Mouse (Mus musculus) natural killer cell, adult 2 months (primary cell): ENCODE measurements around the gene Myom1.

Source experiments
- DNase-seq, 2 experiments: peaks; one replicate each; pipeline ENCODE4 v3.0.0; 2022; ENCODE audit warnings: low spot score in 2 of 2

The Myom1 gene

GRCm38 (mm10) chr17:71014911-71015310, 12.5 kb downstream of the Myom1 start:
- DNase-seq = no peak

DNA sequence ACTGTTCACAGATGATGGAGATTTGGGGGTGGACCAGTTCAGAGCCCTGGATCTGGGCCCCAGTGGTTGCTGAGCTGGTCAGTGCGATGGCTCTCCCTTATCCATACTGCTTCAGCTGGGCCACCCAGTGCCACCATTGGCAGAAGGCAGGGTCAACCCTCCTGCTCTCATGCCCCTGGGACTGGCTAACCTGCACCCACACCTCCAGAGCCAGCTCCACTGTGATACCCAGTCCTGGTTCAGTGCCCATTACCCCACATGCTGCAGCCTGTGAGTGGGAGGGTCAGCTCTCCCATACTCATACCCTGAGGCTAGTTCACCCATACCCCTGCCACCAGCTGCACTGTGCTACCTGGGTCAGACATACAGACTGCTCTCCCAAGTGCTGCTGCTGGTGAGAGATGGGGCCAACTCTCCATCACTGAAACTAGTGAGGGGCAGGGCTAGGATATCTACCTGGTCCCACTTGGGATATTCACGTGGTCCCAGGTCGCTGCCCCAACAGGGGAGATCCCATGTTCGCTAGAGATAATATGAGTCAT, 15.1 kb downstream of the Myom1 start:
- DNase-seq = no peak

- no peak for DNase-seq
Observed at GRCm38 (mm10) chr17:71018151-71018550, 15.7 kb downstream of the Myom1 start.

DNA sequence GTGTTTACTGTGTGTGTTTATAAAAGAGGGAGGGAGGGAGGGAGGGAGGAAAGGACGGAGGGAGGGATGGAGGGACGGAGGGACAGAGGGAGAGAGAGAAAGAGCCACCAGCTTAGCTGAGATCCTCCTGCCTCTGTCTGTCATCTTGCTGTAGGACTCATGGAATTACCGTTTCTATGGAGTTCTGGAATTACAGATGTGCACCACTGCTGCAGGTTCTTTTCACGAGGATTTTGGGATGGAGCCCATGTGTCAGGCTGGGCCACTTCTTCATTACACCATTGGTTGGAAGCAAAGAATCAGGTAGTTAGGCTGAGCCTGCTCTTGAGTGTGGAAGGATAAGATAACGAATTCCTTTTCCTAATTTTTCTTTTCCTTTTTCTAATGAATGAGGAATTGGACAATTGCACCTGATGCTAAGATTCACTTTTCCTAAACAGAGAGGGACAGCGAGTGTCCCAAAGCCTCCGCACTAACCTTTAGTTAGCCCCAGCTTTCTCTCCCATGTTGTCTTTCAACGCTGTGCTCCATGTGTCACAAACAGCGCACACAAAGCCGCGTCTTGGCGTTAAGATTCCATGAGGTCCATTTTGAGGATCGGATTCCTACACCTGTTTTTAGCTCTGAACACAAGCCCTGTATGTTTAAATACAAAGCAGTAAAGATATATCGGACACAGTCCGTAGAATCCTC, 16.3 kb downstream of the Myom1 start:
- DNase-seq = no peak

- no peak for DNase-seq
Observed at GRCm38 (mm10) chr17:71019309-71019655, 16.8 kb downstream of the Myom1 start.

- DNase-seq = no peak
Observed at GRCm38 (mm10) chr17:71019860-71020259, 17.4 kb downstream of the Myom1 start.

- no peak for DNase-seq
Observed at GRCm38 (mm10) chr17:71022841-71023240, 20.4 kb downstream of the Myom1 start.

GRCm38 (mm10) chr17:71024071-71024470, 21.6 kb downstream of the Myom1 start:
- no peak for DNase-seq

DNA sequence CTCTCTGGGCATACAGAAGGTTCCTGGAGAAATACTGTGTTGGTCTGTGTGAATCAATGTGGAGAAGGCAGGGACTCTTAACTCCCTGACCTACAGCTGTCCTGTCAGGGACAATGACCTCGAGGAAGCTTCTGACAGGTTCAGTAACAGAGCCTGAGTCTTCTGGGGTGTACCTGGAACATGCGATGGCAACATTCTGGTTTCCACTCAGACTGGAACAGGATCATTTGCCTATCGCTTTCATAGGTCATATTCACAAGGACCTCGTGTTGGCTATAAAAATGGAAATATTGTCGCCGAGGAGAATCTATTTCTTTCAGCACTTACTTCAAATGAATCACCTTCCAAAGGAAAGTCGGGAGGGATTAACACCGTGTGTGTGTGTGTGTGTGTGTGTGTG, 23.5 kb downstream of the Myom1 start:
- no peak for DNase-seq

DNA sequence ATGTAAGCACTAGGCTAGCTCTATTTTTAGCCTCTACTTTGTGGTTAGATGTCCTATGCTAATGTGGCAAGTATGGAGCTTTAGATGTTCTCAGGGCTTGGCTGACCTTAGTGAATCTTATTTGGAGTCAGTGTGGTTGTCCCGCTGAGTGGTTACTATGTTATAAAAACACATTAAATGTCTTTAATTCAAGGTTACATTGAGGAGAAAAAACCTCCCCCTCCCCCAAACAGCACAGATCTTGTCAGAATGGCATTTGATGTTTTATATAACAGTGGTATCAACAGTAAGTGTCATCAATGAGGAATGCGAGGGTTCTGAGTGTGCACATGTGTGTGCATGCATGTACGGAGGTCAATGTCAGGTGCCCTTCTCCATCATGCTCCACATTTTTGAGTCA, 24.8 kb downstream of the Myom1 start:
- no peak for DNase-seq

- DNase-seq = no peak
Observed at GRCm38 (mm10) chr17:71032719-71033118, 30.3 kb downstream of the Myom1 start.

GRCm38 (mm10) chr17:71034472-71034871, 32.0 kb downstream of the Myom1 start:
- DNase-seq = no peak

DNA sequence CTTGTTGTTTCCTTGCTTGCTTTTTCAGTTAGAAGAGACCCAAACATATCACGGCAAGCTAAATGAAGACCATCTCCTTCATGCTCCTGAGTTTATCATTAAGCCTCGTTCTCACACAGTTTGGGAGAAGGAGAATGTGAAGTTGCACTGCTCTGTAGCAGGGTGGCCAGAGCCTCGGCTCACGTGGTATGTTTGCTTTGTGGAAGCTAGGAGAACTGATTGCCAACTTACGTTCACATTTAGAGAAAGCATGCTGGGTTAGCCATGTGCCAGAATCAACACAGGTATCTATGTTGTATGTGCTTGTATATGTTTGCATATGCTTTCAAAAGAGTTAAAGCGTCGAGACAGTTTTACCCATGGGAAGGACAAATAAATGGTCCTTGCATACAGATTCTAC, 34.8 kb downstream of the Myom1 start:
- DNase-seq = no peak

GRCm38 (mm10) chr17:71038812-71039211, 36.4 kb downstream of the Myom1 start:
- DNase-seq = no peak

DNA sequence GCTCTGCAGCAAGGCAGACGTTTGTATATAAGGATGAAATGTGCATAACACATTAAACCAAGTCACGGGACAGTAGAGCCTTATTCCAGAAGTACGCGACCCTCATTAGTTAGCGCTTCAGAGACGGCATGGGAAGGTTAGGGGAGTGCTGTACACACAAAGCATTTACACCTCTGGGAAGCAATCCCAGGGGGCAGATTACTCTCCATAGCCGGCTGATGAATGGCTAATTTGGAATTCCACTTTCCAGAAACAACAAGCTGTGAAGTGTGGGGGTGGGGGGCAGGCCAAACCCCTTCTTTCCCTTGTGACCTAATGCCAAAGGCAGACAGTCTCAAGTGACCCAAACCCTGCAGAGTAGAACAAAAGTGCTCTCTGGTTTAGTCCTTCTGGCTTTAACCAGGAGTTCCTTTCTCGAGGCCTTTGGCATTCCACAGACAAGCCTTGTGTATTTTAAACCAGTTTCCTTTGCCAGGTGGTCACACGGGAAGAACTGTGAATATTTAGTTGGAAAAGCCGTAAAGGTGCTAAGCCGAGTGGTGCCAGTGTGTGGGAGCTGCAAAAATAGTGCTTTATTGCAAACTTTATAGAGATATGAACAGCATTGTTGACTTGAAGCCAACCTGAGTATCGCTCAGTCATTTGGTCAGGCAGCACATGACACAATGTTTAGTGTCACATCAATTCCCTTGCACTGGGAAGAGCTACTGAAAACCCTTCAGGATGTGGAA, 37.6 kb downstream of the Myom1 start:
- no peak for DNase-seq

DNA sequence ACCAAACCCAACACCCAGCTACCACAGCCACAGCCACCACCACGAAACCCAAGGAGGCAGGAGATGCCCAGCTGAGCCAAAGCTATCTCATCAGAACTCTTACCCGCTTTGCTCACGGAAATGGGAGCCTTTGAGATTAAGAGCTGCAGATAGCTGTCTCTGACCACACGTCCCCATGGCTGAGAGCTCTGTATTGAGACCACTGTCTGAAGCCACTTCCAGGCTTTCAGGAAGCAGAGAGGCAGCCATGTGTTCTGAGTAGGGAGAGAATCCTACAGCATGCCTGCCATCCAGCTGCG, 38.1 kb downstream of the Myom1 start:
- no peak for DNase-seq

GRCm38 (mm10) chr17:71042645-71043044, 40.2 kb downstream of the Myom1 start:
- no peak for DNase-seq

DNA sequence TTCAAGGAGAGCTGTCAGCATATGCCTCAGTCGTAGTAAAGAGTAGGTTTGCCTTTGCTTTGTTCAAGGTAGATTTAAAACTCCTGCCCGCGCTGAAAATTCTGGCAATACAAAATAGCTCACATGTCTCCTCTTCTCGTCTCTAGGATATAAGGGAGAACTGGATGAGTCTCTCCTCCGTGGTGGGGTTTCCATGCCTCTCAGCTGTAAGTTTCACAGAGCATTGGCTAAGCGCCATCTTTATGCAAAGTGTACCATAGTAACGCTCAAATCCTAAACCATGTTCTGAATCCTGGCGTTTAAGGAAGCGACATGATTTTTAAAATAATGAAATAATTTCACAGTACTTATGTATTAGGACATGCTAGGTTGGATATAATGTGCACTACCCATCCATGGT, 43.2 kb downstream of the Myom1 start:
- DNase-seq = no peak

- no peak for DNase-seq
Observed at GRCm38 (mm10) chr17:71046856-71047255, 44.4 kb downstream of the Myom1 start.

- DNase-seq = no peak
Observed at GRCm38 (mm10) chr17:71049292-71049691, 46.9 kb downstream of the Myom1 start.

DNA sequence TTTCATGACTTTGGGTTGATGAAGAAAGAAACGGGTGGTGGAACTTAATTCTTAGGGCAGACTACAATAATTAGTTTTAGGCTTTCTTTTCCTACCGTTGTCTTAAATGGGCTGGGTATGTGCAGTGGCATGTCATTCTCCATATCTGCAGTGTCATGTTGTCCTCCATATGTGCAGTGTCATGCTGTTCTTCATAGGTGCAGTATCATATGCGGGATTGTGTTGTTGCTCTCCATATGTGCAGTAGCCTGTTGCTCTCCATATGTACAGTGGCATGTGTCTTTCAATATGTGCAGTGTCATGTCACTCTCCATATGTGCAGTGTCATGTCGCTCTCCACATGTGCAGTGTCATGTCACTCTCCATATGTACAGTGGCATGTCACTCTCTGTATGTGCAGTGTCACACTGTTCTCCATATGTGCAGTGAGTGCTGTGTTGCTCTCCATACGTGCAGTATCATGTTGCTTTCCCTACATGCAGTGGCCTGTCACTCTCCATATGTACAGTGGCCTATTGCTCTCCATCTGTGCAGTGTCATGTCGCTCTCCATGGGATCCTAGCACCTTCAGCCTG, 50.8 kb downstream of the Myom1 start:
- DNase-seq = no peak

GRCm38 (mm10) chr17:71055203-71055894, 52.9 kb downstream of the Myom1 start:
- DNase-seq = no peak

GRCm38 (mm10) chr17:71056405-71056804, 54.0 kb downstream of the Myom1 start:
- DNase-seq = no peak
